Mouse (Mus musculus) myocyte (in vitro differentiated cells): ENCODE measurements around the gene Sbk2.

Experiments
- CEBPB ChIP-seq: IDR thresholded peaks from 2 replicates; pipeline ENCODE4 v1.6.1; 2011; ENCODE audit warnings: mild to moderate bottlenecking, moderate library complexity; ENCODE audit not compliant: poor library complexity, insufficient read depth, severe bottlenecking
- E2F4 ChIP-seq: IDR thresholded peaks from one replicate; pipeline ENCODE4 v1.6.1; 2011; ENCODE audit warnings: mild to moderate bottlenecking, control low read depth, moderate library complexity; ENCODE audit not compliant: insufficient read depth
- MAX ChIP-seq: IDR thresholded peaks from one replicate; pipeline ENCODE4 v1.6.1; 2011; ENCODE audit warnings: low read depth, mild to moderate bottlenecking, control low read depth
- MYOG ChIP-seq, 3 experiments: IDR thresholded peaks; one replicate each; pipeline ENCODE4 v1.6.1; 2011; ENCODE audit warnings: control low read depth in 2 of 3, low read depth in 2 of 3, mild to moderate bottlenecking in 2 of 3; ENCODE audit not compliant: insufficient read length in 2 of 3, control insufficient read depth in 1 of 3, insufficient read depth in 1 of 3
- POLR2A ChIP-seq: IDR thresholded peaks from one replicate; pipeline ENCODE4 v1.6.1; 2011; ENCODE audit warnings: low read depth, mild to moderate bottlenecking, control low read depth, moderate library complexity; ENCODE audit not compliant: insufficient read length
- TCF12 ChIP-seq: IDR thresholded peaks from one replicate; pipeline ENCODE4 v1.6.1; 2011; ENCODE audit warnings: mild to moderate bottlenecking, control low read depth; ENCODE audit not compliant: poor library complexity, insufficient read depth, severe bottlenecking

GRCm38 (mm10) chr7:4936832-4937231 lies 27.4 kb downstream of the Sbk2 start:
- TF ChIP-seq POLR2A (no peak), CEBPB (no peak), MAX (no peak), MYOG (IDR thresholded peaks at IDR 0.05; ENCODE audit: control insufficient read depth in 1 of 3, insufficient read depth in 1 of 3, insufficient read length in 2 of 3, low read depth in 2 of 3) (peak in 1 of 3 experiments; percentile 5), E2F4 (no peak), TCF12 (no peak)
